Mouse (Mus musculus) G1E (cell line): ENCODE data around the gene Npr3.

Experiments
- CTCF ChIP-seq: IDR thresholded peaks from 2 replicates; pipeline ENCODE4 v1.5.1; 2012; ENCODE audit warnings: low read depth, low read length, inconsistent platforms, mixed read lengths
- GATA1 ChIP-seq: IDR thresholded peaks from 2 replicates; pipeline ENCODE4 v1.6.1; 2012; ENCODE audit warnings: borderline replicate concordance, low read length, inconsistent platforms, mixed read lengths

DNA sequence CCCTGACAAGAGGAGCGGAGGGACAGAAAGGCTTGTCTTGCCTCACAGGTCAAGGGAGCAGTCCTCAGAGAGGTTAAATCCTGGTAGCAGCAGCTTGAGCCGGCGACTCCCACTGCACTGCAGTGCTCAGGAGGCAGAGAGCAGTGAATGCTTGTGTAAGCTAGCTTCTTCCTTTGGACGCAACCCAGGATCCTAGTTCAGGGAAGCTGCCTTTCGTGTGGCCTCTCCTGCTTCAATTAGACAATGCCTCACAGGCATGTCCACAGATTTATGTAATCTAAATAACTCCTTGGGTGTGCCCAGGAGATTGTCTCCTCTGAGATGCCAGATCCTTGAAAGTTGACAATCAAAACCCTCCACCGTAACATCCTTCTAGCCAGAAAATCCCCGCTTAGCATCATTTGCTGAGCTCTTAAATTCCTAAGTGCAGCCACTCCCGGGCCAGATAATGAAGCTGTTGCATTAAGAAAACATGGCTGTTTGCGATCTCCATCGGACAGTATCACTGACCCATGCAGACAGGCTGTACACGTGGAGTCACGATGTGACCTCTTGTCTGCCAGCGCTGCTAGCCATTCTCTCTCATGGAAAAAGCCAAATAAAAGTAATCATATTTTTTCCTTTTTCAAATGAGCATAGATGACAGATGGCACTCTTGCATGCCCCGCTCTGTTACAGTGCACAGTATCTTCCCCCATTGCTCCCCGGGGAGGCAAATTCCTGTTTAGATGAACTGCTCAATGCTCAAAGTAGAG is 44.1 kb downstream of the Npr3 start:
- no peak for TF ChIP-seq CTCF
- no peak for TF ChIP-seq GATA1
